Mouse (Mus musculus): Measurements from ENCODE around the gene Naa35.

DNA sequence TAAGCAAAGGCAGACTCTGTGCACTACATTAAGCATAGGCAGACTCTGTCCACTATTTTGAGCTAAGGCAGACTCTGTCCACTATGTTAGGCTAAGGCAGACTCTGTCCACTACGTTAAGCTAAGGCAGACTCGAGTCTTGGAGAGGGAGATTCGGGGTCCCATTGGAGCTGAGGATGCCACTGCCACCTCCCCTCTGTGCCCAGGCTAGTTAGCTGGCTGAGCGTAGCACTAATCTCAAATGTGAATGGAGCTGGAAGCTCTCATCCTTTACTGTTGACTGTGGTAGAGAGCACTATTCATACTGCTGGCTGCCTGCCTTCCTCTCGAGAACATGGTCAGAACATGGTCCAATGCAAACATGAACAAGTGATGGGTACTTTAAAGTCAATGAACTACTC lies 46.4 kb upstream of the Naa35 start:
- TF ChIP-seq FLI1 (IDR thresholded peaks at IDR 0.05; ENCODE audit: low read length), result no peak
- TF ChIP-seq GATA1 (IDR thresholded peaks at IDR 0.05; ENCODE audit: borderline replicate concordance, low read length), result no peak
